Mouse (Mus musculus) heart, adult 2 months (tissue): ENCODE data around the gene E030025P04Rik.

Experiments
- CTCF ChIP-seq: fragments of 200-600 bp; IDR thresholded peaks from 2 replicates; pipeline ENCODE4 v1.8.1; 2022; ENCODE audit warnings: antibody characterized with exemption, mild to moderate bottlenecking, moderate library complexity
- EP300 ChIP-seq: fragments of 200-500 bp; IDR thresholded peaks from 2 replicates; pipeline ENCODE4 v1.6.1; 2011; ENCODE audit warnings: low read depth, low read length, control low read depth; ENCODE audit not compliant: insufficient read depth
- POLR2A ChIP-seq: fragments of 200-500 bp; IDR thresholded peaks from 2 replicates; pipeline ENCODE4 v1.6.1; 2011; ENCODE audit warnings: mild to moderate bottlenecking, low read depth, low read length, control low read depth; ENCODE audit not compliant: insufficient read depth

GRCm38 (mm10) chr11:109107518-109108205 lies 36.5 kb downstream of the E030025P04Rik start:
- TF ChIP-seq CTCF, result no peak
- no peak for TF ChIP-seq POLR2A
- TF ChIP-seq EP300, result no peak
